Mouse (Mus musculus) spleen, adult 2 months (tissue): Measurements from ENCODE around the gene Tsc22d3.

Experiments used
- CTCF ChIP-seq: fragments of 200-500 bp; IDR thresholded peaks from 2 replicates; pipeline ENCODE4 v1.5.1; 2011; ENCODE audit warnings: mild to moderate bottlenecking, inconsistent platforms; ENCODE audit not compliant: insufficient read depth, insufficient read length, insufficient replicate concordance; ENCODE audit errors: extremely low read depth
- POLR2A ChIP-seq: fragments of 200-500 bp; IDR thresholded peaks from 2 replicates; pipeline ENCODE4 v1.6.1; 2011; ENCODE audit warnings: low read depth, low read length, inconsistent platforms

GRCm38 (mm10) chrX:140510696-140511429, 89.6 kb downstream of the Tsc22d3 start:
- TF ChIP-seq CTCF (no peak), POLR2A (no peak)
